Mouse (Mus musculus) lung, adult 18-20 months (tissue): ENCODE results near the gene Kctd5.
"Not testable (repeated sequence)": the region's sequence is repeated elsewhere in the genome, so short reads cannot be mapped to it uniquely, and the experiment has no call there.

Experiments
- DNase-seq, 2 experiments: peaks; one replicate each; pipeline ENCODE4 v3.0.0; 2022; ENCODE audit warnings: mixed read lengths in 2 of 2

Gene Kctd5

GRCm38 (mm10) chr17:24072919-24073696 is at the start of gene Kctd5:
Kctd5 (minus strand) TSS chr17:24073485.
- peak; percentile 94 to 95 for DNase-seq

- no peak for DNase-seq
Observed at GRCm38 (mm10) chr17:24119446-24119845, 46.2 kb upstream of the Kctd5 start.

- no peak for DNase-seq
Observed at GRCm38 (mm10) chr17:24113031-24113430, 39.7 kb upstream of the Kctd5 start.

GRCm38 (mm10) chr17:24111256-24111655 is 38.0 kb upstream of the Kctd5 start:
- no peak for DNase-seq

- no peak for DNase-seq
Observed at GRCm38 (mm10) chr17:24108896-24109295, 35.6 kb upstream of the Kctd5 start.

- no peak for DNase-seq
Observed at GRCm38 (mm10) chr17:24105111-24105510, 31.8 kb upstream of the Kctd5 start.

GRCm38 (mm10) chr17:24098354-24098753 is 25.1 kb upstream of the Kctd5 start:
- DNase-seq, result no peak

- DNase-seq, result no peak
Observed at GRCm38 (mm10) chr17:24090575-24090974, 17.3 kb upstream of the Kctd5 start.

- not testable (repeated sequence) for DNase-seq
Observed at GRCm38 (mm10) chr17:24086399-24086798, 13.1 kb upstream of the Kctd5 start.

GRCm38 (mm10) chr17:24084593-24084992 is 11.3 kb upstream of the Kctd5 start:
- DNase-seq, result no peak

GRCm38 (mm10) chr17:24077101-24077500 is 3.8 kb upstream of the Kctd5 start:
- DNase-seq, result peak; percentile 54 to 70

GRCm38 (mm10) chr17:24069531-24069930 is 3.8 kb downstream of the Kctd5 start:
- DNase-seq, result no peak

GRCm38 (mm10) chr17:24068271-24068670 is 5.0 kb downstream of the Kctd5 start:
- DNase-seq, result peak; percentile 12 to 21

GRCm38 (mm10) chr17:24062459-24063155 is 10.7 kb downstream of the Kctd5 start:
- DNase-seq, result no peak

- no peak for DNase-seq
Observed at GRCm38 (mm10) chr17:24057730-24058245, 15.5 kb downstream of the Kctd5 start.

- DNase-seq, result no peak
Observed at GRCm38 (mm10) chr17:24056636-24057625, 16.4 kb downstream of the Kctd5 start.

- no peak for DNase-seq
Observed at GRCm38 (mm10) chr17:24049008-24049407, 24.3 kb downstream of the Kctd5 start.

- DNase-seq, result peak; percentile 10 to 20
Observed at GRCm38 (mm10) chr17:24048053-24048452, 25.2 kb downstream of the Kctd5 start.

GRCm38 (mm10) chr17:24046026-24046425 is 27.3 kb downstream of the Kctd5 start:
- DNase-seq, result no peak

- no peak for DNase-seq
Observed at GRCm38 (mm10) chr17:24045608-24046007, 27.7 kb downstream of the Kctd5 start.

- no peak for DNase-seq
Observed at GRCm38 (mm10) chr17:24044482-24044881, 28.8 kb downstream of the Kctd5 start.

GRCm38 (mm10) chr17:24037844-24038243 is 35.4 kb downstream of the Kctd5 start, which contains the start of gene Prss27:
Prss27 (plus strand) TSS chr17:24038144.
- no peak for DNase-seq

- peak in 1 of 2 experiments; percentile 18 for DNase-seq
Observed at GRCm38 (mm10) chr17:24037360-24037759, 35.9 kb downstream of the Kctd5 start.
